Mouse (Mus musculus) forebrain, embryonic 12.5 days (tissue): ENCODE measurements around the gene Dusp23. TPM values are rescaled to one million over a fixed set of nuclear protein-coding genes. Genes with fewer than 3 reads are reported as not detected.
A peak's percentile ranks its signal among the peaks of the same experiment; 100 is the strongest.

Experiments
- ATAC-seq: fragments of 200-750 bp; cut with Nextera tagmentation; 2 replicates; pipeline ENCODE4 v1.8.0; 2017; ENCODE audit warnings: moderate TSS enrichment; ENCODE audit not compliant: low FRiP score
- H3K27ac ChIP-seq: fragments of 300-500 bp; sonication (generic); 2 replicates; pipeline ENCODE4 v1.5.1; 2016; ENCODE audit warnings: mild to moderate bottlenecking
- H3K27me3 ChIP-seq: fragments of 300-500 bp; sonication (generic); 2 replicates; pipeline ENCODE4 v1.6.1; 2016; ENCODE audit warnings: mild to moderate bottlenecking
- H3K36me3 ChIP-seq: fragments of 300-500 bp; sonication (generic); replicated peaks from 2 replicates; pipeline ENCODE4 v1.6.1; 2016; ENCODE audit warnings: mild to moderate bottlenecking
- H3K4me1 ChIP-seq: fragments of 300-500 bp; sonication (generic); 2 replicates; pipeline ENCODE4 v1.6.1; 2016
- H3K4me2 ChIP-seq: fragments of 300-500 bp; sonication (generic); 2 replicates; pipeline ENCODE4 v1.6.1; 2016; ENCODE audit warnings: mild to moderate bottlenecking, moderate library complexity
- H3K4me3 ChIP-seq: fragments of 300-500 bp; sonication (generic); replicated peaks from 2 replicates; pipeline ENCODE4 v1.5.1; 2016; ENCODE audit warnings: mild to moderate bottlenecking
- H3K9ac ChIP-seq: fragments of 300-500 bp; sonication (generic); 2 replicates; pipeline ENCODE4 v1.6.1; 2016; ENCODE audit warnings: mild to moderate bottlenecking
- H3K9me3 ChIP-seq: fragments of 300-500 bp; sonication (generic); 2 replicates; pipeline ENCODE4 v1.6.1; 2016
- WGBS: fragments of 180-500 bp; shearing (Covaris S2); methylation state at CpG from one replicate; pipeline ENCODE4 v1.1.7; 2016; 5-methylcytosine and 5-hydroxymethylcytosine counted together
- polyA plus RNA-seq: library from polyadenylated mRNA; unstranded; fragments of >200 nt; fragmentation: Nextera tagmentation; extraction: Ambion mirVana; gene quantifications from 2 replicates; pipeline ENCODE4 v1.2.1, GENCODE M21; 2016

Gene Dusp23
- polyA plus RNA-seq, 1 experiment from 2014 or later, result 6.1 TPM

DNA sequence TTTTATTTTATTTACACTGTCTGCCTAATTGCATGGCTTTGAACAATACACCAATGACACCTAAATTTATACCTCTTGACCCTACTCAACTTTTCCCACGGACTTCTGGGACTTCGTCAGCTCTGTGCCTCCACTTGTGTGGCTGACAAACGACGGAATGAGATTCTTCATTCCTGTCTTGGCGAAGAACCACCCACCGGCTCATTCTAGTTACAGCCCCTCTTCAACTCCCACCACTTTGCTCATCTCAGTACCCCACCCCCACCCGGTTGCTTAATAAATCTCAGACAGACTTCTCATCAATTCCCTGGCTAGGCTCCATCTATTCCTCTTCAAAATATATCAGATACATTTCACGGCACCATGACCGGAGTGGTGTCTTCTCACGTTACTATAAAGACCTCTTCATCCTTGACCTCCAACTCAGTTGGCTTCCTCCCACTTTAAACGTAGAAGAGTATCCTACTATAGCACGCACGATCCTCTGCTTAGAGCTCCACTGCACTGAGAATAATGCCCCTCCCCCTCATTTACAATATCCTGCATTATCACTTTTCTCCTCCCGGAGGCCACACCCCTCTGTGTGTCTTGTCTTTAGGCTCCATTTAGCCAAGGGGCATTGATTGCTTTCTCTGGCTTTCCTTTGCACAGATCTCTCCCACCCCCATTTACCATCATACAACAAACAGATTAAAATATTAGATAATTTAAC lies 15.2 kb downstream of the Dusp23 start:
- no peak overlapping the region for H3K27ac ChIP-seq
- 41% methylated on average over 14 of the region's 14 CpGs for WGBS
- H3K36me3 ChIP-seq, result no peaks in the 10 kb centered on the region
- peak; percentile 48 for ATAC-seq
- no peaks in the 10 kb centered on the region for H3K27me3 ChIP-seq
- peaks cover 14% of the 10 kb centered on the region for H3K4me1 ChIP-seq
- H3K9ac ChIP-seq, result no peak overlapping the region
- peak overlapping the region; percentile 69 for H3K4me2 ChIP-seq
- peak overlapping the region; percentile 36 for H3K4me3 ChIP-seq
- H3K9me3 ChIP-seq, result no peaks in the 10 kb centered on the region

DNA sequence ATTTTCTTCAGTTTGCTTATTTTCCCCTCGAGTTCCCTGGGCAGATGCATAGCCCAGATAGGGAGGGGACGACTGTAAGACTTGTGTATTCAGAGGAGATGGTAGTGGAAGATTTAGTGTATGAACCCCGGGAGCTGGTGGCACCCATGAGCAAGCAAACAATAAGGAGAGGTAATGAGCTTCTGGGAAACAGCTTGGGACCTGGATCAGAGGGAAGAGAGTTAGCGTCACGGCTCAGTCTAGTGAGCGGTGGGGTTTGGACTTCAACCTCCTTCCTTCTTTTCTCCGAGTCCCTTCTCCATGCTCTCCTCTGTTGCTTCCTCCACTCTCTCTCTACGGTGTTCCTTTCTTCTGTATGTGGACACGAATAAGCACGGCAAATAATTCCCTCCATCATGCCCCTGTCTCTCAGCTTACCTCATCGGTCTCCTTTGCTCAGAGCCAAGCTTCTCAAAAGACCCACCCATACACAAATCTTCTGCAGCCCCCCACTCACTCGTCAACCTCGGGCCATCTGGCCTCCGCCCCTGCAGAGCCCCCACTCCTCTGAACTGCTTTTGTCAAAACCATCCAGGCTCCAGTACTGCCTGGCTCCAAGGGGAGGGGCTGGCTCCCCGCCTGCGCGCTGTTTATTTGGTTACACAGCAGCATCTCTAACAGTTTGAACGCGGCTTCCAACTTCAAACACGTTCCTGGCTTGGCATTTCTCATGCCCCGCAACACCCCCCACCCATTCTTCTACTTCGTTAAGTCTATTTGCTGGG lies 16.0 kb downstream of the Dusp23 start:
- 18% methylated on average over 22 of the region's 22 CpGs for WGBS
- no peak overlapping the region for H3K27ac ChIP-seq
- ATAC-seq, result peak; percentile 82

DNA sequence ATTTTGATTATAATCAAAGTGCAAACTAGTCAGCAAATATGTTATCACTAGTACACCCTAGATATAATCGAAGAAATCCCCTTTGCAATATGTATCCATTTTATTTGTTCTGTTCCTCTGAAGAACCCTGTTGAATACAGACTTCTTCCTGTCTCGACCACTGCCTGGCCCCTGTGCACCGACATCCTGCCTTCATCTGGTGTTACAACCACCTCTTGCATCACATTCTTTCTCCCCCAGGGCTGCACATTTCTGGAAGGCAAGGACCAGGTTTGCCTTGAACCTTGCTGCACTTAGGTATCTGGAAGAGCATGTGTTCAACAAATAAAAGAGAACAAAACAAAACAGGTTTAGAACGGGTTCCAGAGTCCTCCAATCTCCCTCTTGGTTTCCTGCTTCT lies 17.4 kb downstream of the Dusp23 start:
- no peak overlapping the region for H3K4me2 ChIP-seq
- no peak for ATAC-seq
- no peak overlapping the region for H3K4me3 ChIP-seq
- H3K9me3 ChIP-seq, result no peaks in the 10 kb centered on the region
- H3K36me3 ChIP-seq, result no peaks in the 10 kb centered on the region
- no peak overlapping the region for H3K9ac ChIP-seq
- H3K27ac ChIP-seq, result no peak overlapping the region
- WGBS, result 88% methylated on average over 4 of the region's 4 CpGs
- peaks cover 14% of the 10 kb centered on the region for H3K4me1 ChIP-seq
- peaks cover 7% of the 10 kb centered on the region; the same call in 1 of the 2 replicates for H3K27me3 ChIP-seq

More for the DNA sequence above, 16.0 kb downstream of the Dusp23 start:
- peak overlapping the region; percentile 47 for H3K9ac ChIP-seq
- peak overlapping the region; percentile 69 for H3K4me2 ChIP-seq
- no peaks in the 10 kb centered on the region for H3K36me3 ChIP-seq
- H3K9me3 ChIP-seq, result no peaks in the 10 kb centered on the region
- H3K4me1 ChIP-seq, result peaks cover 14% of the 10 kb centered on the region
- peak overlapping the region; percentile 36 for H3K4me3 ChIP-seq
- peaks cover under 1% of the 10 kb centered on the region; the same call in 1 of the 2 replicates for H3K27me3 ChIP-seq

DNA sequence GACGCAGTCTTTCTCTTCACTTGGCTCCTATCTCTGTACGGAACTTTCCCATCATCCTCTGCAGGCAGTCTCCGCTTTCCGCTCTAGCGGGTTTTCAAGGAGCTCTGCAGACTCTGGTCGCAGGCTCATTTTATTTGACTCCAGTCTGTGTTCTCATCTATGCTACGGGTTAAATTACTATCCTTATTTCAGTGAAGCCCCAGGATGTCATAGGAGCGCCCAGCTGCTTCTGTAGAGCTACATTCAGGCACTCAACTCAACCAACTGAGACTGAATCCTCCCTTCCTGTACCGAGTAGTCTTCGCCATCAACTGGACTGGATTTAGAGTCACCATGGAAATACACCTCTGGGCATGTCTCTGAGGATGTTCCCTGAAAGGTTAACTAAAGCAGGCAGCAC lies 18.1 kb downstream of the Dusp23 start:
- H3K27ac ChIP-seq, result no peak overlapping the region
- H3K27me3 ChIP-seq, result peaks cover 7% of the 10 kb centered on the region; the same call in 1 of the 2 replicates
- no peak for ATAC-seq
- H3K9ac ChIP-seq, result no peak overlapping the region
- no peak overlapping the region for H3K4me2 ChIP-seq
- peaks cover 14% of the 10 kb centered on the region for H3K4me1 ChIP-seq
- WGBS, result 89% methylated on average over 10 of the region's 10 CpGs
- H3K9me3 ChIP-seq, result no peaks in the 10 kb centered on the region
- no peaks in the 10 kb centered on the region for H3K36me3 ChIP-seq
- H3K4me3 ChIP-seq, result no peak overlapping the region

DNA sequence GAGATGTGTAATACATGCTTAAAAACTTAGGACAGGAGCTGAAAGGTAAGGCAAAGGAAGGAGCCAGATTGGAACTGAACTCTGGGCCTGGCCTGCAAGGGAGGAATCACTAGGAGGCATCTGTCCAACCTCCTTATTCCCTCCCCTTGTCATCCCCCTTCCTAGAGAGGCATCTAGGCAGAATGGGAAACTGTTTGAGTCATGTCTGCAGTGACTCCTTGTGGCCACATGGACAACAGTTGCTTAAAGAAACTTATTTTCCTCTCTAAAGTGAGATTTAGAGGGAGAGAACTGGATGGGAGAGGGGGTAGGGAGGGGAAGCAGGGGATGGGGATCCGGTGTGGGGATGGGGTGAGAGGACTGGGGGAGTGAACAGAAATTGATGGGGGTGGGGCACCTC lies 20.0 kb downstream of the Dusp23 start:
- Histone ChIP-seq H3K4me2 (no peak overlapping the region), H3K4me1 (peaks cover 14% of the 10 kb centered on the region), H3K4me3 (no peak overlapping the region), H3K9me3 (no peaks in the 10 kb centered on the region), H3K36me3 (no peaks in the 10 kb centered on the region), H3K27ac (no peak overlapping the region), H3K9ac (no peak overlapping the region), H3K27me3 (peaks cover 7% of the 10 kb centered on the region; the same call in 1 of the 2 replicates)
- ATAC-seq, result no peak
- 53% methylated on average over 1 of the region's 1 CpGs for WGBS

DNA sequence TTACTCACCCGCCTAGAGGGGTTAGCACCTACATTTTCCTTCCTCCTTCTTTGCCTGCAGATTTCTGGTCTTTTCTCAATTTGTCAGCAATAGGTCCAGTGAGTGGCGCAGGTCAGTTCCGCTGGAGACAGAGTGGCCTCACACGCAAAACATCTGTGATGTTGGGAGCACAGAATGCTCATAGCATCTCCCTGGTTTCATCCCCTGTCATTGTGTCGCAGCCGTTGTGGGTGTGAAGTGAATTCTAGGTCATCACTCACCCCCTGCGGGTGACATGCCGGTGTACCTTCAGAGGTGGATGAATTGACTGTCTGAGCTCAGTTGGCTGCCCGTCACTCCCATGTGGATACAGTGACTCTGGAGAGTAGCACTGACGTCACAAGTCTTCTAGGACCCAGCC lies 21.5 kb downstream of the Dusp23 start:
- H3K27ac ChIP-seq, result no peak overlapping the region
- H3K9me3 ChIP-seq, result no peaks in the 10 kb centered on the region
- no peaks in the 10 kb centered on the region for H3K36me3 ChIP-seq
- H3K27me3 ChIP-seq, result peaks cover 7% of the 10 kb centered on the region; the same call in 1 of the 2 replicates
- no peaks in the 10 kb centered on the region for H3K4me1 ChIP-seq
- H3K4me3 ChIP-seq, result no peak overlapping the region
- no peak overlapping the region for H3K9ac ChIP-seq
- H3K4me2 ChIP-seq, result no peak overlapping the region
- ATAC-seq, result no peak
- WGBS, result 93% methylated on average over 10 of the region's 10 CpGs

DNA sequence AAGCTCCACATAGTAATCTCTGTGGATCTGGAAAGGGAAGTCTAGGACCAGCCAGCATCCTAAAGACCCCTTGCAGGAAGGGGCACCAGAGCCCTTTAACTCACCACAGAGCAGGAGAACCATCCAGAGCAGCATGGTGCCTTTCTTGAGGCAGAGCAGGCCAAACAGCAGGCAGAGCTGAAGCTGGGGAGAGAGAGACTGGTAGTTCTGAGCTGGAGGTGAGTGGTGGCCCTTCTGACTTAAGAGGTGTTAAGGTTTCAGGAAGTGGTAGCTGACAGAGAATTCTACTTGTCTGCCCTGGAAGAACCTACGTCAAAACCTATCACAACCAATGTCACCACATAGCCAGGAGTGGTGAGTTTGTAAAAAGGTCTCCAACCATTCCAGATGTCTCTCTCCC lies 30.4 kb downstream of the Dusp23 start, which contains the start of gene Fcrl6:
Gene Fcrl6 (minus strand): TSS at position 226 of the 400 bp plus-strand sequence.
- no peak within 1 kb of the TSS for H3K4me2 ChIP-seq

DNA sequence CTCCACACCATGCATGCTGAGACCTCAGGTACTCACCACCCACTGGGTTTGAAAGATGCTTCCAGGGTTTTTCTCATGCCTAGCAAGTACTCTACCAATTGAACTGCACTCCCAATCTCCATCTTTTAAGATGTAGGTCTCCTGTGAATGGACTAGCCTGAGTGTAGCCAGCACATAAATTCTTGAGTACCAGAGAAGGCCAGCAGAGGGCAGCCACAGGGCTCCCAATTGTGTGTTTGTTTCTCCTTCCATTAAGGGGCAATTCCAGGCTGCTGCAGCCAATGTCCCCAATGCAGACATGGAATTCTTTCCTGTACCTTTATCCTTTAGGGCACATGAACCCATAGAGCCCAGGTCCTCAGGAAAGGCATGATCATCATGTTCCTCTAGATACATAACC lies 38.3 kb downstream of the Dusp23 start:
- ATAC-seq, result no peak
- no peaks in the 10 kb centered on the region for H3K36me3 ChIP-seq

More for the DNA sequence above, 30.4 kb downstream of the Dusp23 start, which contains the start of gene Fcrl6:
- ATAC-seq, result no peak
- H3K27me3 ChIP-seq, result no peaks in the 10 kb centered on the region
- H3K9me3 ChIP-seq, result no peaks in the 10 kb centered on the region
- no peak within 1 kb of the TSS for H3K4me3 ChIP-seq
- no peaks in the 10 kb centered on the region for H3K36me3 ChIP-seq
- H3K4me1 ChIP-seq, result no peaks in the 10 kb centered on the region
- H3K27ac ChIP-seq, result no peak within 1 kb of the TSS
- 81% methylated on average over 1 of the region's 1 CpGs for WGBS
- H3K9ac ChIP-seq, result no peak within 1 kb of the TSS

DNA sequence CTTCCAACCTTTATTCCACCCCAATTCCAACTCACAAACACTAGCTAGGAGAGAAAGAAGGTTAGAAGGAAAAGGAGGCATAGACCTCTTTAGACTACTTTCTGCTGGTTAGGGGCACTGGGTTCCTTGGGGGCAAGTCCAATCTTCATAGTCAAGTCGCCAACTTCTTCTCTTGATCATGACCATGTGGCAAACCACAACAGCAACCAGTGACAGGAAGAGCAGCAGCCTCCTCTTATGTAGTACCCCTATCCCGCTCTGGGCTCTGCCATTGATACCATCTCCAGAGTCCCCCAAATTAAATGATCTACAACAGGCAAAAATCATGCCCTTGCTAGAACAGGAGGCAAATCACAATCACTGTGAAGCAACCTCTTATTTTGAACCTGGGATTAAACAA lies 38.8 kb downstream of the Dusp23 start:
- Histone ChIP-seq H3K4me1 (no peaks in the 10 kb centered on the region), H3K27me3 (peaks cover 22% of the 10 kb centered on the region), H3K9ac (no peak overlapping the region), H3K36me3 (no peaks in the 10 kb centered on the region), H3K27ac (no peak overlapping the region), H3K4me2 (no peak overlapping the region), H3K4me3 (no peak overlapping the region), H3K9me3 (no peaks in the 10 kb centered on the region)
- no peak for ATAC-seq
- 83% methylated on average over 2 of the region's 2 CpGs for WGBS

More for the DNA sequence above, 38.3 kb downstream of the Dusp23 start:
- Histone ChIP-seq H3K27ac (no peak overlapping the region), H3K4me2 (no peak overlapping the region), H3K9me3 (no peaks in the 10 kb centered on the region), H3K4me1 (no peaks in the 10 kb centered on the region), H3K9ac (no peak overlapping the region), H3K4me3 (no peak overlapping the region), H3K27me3 (peaks cover 22% of the 10 kb centered on the region)

DNA sequence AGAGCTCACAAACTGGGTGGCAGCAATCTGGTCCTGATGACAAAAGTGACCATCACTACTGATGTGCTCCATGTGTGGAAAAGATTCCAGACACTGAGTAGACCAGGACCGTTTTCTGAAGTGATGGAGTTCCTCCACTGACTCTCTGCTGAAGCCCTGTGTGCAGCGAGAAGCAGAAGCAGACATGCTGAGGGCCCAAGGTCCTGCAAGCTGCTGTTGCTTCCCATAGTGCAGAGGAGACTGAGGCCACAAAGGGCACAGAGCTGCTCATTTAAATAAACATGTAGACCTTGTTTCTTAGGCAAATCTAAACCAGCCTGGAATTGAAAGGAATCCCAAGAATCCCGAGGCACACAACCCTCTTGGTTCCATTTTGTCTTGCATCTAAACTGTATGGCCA lies 39.4 kb downstream of the Dusp23 start:
- Histone ChIP-seq H3K9me3 (no peaks in the 10 kb centered on the region), H3K36me3 (no peaks in the 10 kb centered on the region), H3K27me3 (peaks cover 25% of the 10 kb centered on the region), H3K4me2 (no peak overlapping the region), H3K4me1 (no peaks in the 10 kb centered on the region), H3K9ac (no peak overlapping the region), H3K27ac (no peak overlapping the region), H3K4me3 (no peak overlapping the region)
- WGBS, result 74% methylated on average over 3 of the region's 3 CpGs
- no peak for ATAC-seq

DNA sequence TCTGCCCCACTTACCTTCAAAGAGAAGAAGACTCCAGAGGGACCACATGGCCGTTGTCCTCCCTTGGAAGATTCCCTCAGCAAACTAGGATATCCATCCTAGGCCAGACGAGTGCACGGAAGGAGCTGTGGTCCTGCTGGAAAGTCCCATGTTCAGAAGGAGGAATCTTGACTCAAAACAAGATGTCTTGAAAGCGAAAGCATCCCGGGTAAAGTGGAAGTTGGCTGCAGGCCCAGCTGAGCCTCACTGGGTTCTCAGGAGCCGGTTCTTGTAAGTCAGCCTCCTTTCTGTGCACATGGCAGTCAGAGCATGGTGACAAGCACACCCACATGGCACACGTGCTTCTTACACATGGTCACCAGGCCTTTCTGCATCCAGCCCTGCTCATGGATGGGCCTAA lies 42.4 kb downstream of the Dusp23 start, which contains the start of gene Slamf8:
Gene Slamf8 (minus strand): TSS at position 184 of the 400 bp plus-strand sequence.
- WGBS, result 88% methylated on average over 7 of the region's 7 CpGs

More for the DNA sequence above, 42.4 kb downstream of the Dusp23 start, which contains the start of gene Slamf8:
- no peak within 1 kb of the TSS for H3K4me2 ChIP-seq
- no peak within 1 kb of the TSS for H3K27ac ChIP-seq
- H3K9me3 ChIP-seq, result no peaks in the 10 kb centered on the region
- H3K9ac ChIP-seq, result no peak within 1 kb of the TSS
- H3K27me3 ChIP-seq, result peaks cover 46% of the 10 kb centered on the region
- H3K4me1 ChIP-seq, result peaks cover 12% of the 10 kb centered on the region
- H3K36me3 ChIP-seq, result no peaks in the 10 kb centered on the region
- H3K4me3 ChIP-seq, result no peak within 1 kb of the TSS
- ATAC-seq, result no peak
